Mouse (Mus musculus) heart, postnatal 36 days (tissue): ENCODE data around the gene Tpbgl. TPM values are rescaled to one million over a fixed set of nuclear protein-coding genes. Genes with fewer than 3 reads are reported as not detected.

Experiments
- DNase-seq, 2 experiments: peaks; one replicate each; pipeline ENCODE4 v3.0.0; 2021 to 2022
- intact Hi-C: fragments of 180-260 bp; cut with DNase I; formaldehyde crosslinking; loops from one replicate; pipeline ENCODE4 v1.15.1; 2025
- total RNA-seq, 2 experiments: library from RNA; stranded (reverse); gene quantifications; 2 replicates each; pipeline ENCODE4 v1.2.3; 2021

Tpbgl gene
- total RNA-seq, 2 experiments from 2014 or later = 3.0 to 3.6 TPM

DNA sequence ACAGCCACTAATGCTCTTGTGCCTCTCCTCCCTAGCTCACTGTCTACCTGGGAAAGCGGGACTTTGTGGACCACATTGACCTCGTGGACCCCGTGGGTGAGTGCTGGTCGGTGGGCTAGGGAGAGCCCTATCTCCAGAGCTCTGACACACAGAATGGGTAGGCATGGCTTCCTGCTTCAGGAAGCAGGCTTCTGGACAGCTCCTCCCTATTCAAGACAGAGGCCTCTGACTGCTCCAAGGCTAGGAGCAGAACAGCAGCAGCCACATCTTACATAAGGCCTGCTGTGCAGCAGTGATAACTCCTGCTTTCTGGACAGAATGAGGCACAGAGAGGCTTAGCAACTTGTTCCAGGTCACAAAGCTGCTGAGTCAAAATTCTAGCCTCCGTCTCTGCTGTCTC is 43.3 kb downstream of the Tpbgl start:
- intact Hi-C loops = no loop called here

DNA sequence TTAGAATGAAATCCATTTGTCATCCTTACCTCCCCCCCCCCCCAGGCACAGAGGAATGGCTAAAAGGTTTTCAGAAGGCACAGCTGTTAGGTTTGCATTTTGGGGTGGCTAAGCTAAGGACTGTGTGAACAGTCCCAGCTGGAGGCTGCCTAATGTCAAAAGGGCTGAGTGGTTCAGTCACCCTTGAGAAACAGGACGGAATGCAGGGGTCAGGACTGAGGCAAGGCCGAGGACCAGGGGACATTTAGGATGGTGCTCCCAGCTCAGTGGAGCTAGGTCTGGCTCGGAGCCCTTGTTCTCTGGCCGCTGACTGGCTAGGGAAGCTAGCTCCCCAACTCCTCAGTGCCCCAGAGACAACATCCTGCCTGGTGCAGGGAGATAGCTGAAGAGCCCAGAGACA is 44.0 kb downstream of the Tpbgl start:
- intact Hi-C loops = no loop called here

More for the DNA sequence above, 43.3 kb downstream of the Tpbgl start:
- DNase-seq = no peak

DNA sequence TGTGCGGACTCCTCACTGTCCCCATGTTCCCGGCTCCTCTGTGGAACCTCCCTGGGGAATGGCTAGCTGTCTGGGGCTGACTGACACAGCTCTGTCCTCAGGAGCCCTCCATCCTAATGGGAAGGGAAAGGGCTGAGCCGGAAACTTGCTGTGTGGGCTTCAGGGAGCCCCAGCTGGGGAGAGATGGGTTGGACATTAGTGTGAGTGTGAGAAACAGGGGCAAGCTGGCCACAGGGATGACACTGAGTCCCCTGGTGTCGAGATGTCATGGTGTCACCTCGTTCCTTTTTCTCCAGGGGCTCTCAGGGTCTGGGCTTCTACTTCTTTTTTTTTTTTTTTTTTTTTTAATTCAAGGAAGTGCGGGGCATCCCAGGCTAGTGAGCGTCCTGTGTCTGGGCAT is 44.6 kb downstream of the Tpbgl start:
- no peak for DNase-seq
- intact Hi-C loops = no loop called here

More for the DNA sequence above, 44.0 kb downstream of the Tpbgl start:
- DNase-seq = no peak

DNA sequence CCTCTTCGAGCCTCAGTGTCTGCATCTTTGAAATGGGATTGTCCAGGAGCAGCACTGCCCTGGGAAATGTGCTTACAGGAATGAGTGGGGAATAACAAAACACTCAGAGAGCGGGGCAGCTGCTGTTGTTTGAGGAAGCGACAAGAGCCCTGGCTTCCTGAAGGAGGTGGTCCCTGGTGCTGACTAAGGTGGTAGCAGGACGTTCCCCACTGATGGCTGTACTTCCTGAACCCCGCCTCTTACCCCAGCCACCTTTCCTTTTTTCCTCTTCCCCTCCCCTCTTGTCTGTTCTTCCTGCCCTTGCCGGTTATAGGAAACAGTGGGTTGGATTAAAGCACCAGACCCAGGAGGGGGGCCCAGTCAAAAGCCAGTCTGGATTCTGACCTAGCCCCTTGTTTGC is 46.7 kb downstream of the Tpbgl start:
- no peak for DNase-seq
- intact Hi-C loops = no loop called here

DNA sequence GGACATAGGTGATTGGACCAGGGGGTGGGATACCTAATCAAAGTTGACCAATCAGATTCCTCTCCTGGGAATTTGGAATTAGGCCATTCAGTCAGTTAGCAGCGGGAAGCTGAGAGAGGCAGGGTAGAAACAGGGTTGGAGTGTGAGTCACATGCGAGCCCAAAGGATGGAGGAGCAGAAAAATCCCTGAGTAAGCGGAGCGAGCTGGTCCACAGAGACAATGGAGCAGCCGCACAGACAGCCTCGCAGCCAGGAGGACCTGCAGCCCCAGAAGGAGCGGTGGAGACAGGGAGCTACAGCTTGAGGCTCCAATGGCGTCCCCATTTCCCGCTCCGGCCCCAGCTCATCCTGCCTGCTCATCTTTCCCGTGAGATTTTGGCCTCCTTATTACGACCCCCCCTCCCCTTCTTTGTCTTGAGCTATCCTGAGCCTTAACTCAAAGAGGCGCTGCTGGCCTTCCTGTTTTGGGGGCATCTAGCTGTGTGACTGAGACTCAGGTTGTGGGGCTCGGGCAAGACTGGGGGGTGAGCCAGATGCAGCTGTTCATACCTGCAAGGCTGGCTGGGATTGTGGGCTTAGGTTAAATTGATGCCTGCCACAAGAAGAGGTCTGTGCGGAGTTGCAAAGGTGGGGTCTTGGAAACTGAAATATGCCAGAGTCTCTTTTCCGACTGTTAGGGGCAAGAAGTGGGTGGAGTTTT is 47.3 kb downstream of the Tpbgl start:
- no peak for DNase-seq

DNA sequence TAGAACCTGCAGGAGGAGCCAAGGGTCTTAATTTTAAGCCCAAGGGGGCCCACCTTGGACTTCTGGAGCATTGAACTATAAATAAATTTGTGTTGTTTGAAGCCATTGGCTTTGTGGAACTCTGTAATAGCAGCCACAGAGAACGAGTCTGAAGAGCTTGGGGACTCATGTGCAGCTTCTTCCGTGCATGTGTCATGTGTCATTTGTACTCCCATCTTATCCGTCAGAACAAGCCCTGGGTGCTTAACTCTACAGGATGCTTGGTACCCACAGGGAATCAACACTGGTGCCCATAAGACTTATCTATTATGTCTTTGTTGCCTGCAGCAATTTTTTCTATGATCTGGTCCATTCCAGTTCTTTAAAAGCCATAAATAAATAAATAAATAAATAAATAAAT is 48.7 kb downstream of the Tpbgl start:
- no peak for DNase-seq
- intact Hi-C loops = no loop called here

More for the DNA sequence above, 47.3 kb downstream of the Tpbgl start:
- intact Hi-C loops = no loop called here

Other genes starting within 250 kb of the Tpbgl start
- gene Gdpd5, start 245.7 kb downstream of the Tpbgl start, total RNA-seq = 10 to 100 TPM; 22.6 to 23.2 TPM
- not detected for gene Klhl35, start 161.1 kb downstream of the Tpbgl start, total RNA-seq
- gene Rps3, start 143.4 kb downstream of the Tpbgl start, total RNA-seq = 100 to 1,000 TPM; 324 to 333 TPM
- gene Arrb1, start 91.6 kb downstream of the Tpbgl start, total RNA-seq = 10 to 100 TPM; 22.3 to 25.3 TPM
- gene Slco2b1, start 84.2 kb upstream of the Tpbgl start, total RNA-seq = 10 to 100 TPM in 1 of 2 experiments, 1 to 10 TPM in 1; 9.0 to 12.0 TPM
- under 1 TPM in 1 of 2 experiments, not detected in 1; 0.22 TPM for gene Olfr520, start 103.2 kb upstream of the Tpbgl start, total RNA-seq
- not detected for gene Olfr521, start 136.4 kb upstream of the Tpbgl start, total RNA-seq
- 1 to 10 TPM; 3.8 to 4.9 TPM for gene Neu3, start 201.3 kb upstream of the Tpbgl start, total RNA-seq
- not detected for gene Xrra1, start 232.0 kb upstream of the Tpbgl start, total RNA-seq
- 10 to 100 TPM; 48.0 to 50.4 TPM for gene Spcs2, start 236.4 kb upstream of the Tpbgl start, total RNA-seq